Mouse (Mus musculus): ENCODE measurements around the gene Wbp1. TPM values are rescaled to one million over a fixed set of nuclear protein-coding genes. Genes with fewer than 3 reads are reported as not detected.

The Wbp1 gene
- polyA plus RNA-seq, 1 experiment: 93.1 TPM

GRCm38 (mm10) chr6:83132176-83132919, 11.0 kb upstream of the Wbp1 start:
- Histone ChIP-seq H3K27ac (ENCODE audit: insufficient read depth, low read length) (no peak overlapping the region), H3K4me3 (replicated peaks; ENCODE audit: insufficient read depth, low read depth, low read length) (no peak overlapping the region), H3K4me1 (ENCODE audit: control insufficient read depth, insufficient read depth, low read length) (no peaks in the 10 kb centered on the region), H3K27me3 (ENCODE audit: control insufficient read depth, insufficient read depth, low read length) (no peaks in the 10 kb centered on the region; the same call in 1 of the 2 replicates)
- DNase-seq: no peak
- TF ChIP-seq POLR2A (IDR thresholded peaks at IDR 0.05; ENCODE audit: borderline replicate concordance, insufficient read depth, low read length) (no peak), CTCF (IDR thresholded peaks at IDR 0.05; ENCODE audit: borderline replicate concordance, insufficient read depth, low read depth, low read length) (no peak)
- 86% methylated on average over 9 of the region's 9 CpGs for WGBS

GRCm38 (mm10) chr6:83131469-83132034, 10.2 kb upstream of the Wbp1 start:
- H3K4me1 ChIP-seq (ENCODE audit: control insufficient read depth, insufficient read depth, low read length): no peaks in the 10 kb centered on the region
- no peak for DNase-seq
- TF ChIP-seq POLR2A (IDR thresholded peaks at IDR 0.05; ENCODE audit: borderline replicate concordance, insufficient read depth, low read length) (no peak), CTCF (IDR thresholded peaks at IDR 0.05; ENCODE audit: borderline replicate concordance, insufficient read depth, low read depth, low read length) (no peak)
- no peaks in the 10 kb centered on the region; the same call in 1 of the 2 replicates for H3K27me3 ChIP-seq (ENCODE audit: control insufficient read depth, insufficient read depth, low read length)
- H3K27ac ChIP-seq (ENCODE audit: insufficient read depth, low read length): no peak overlapping the region
- H3K4me3 ChIP-seq (replicated peaks; ENCODE audit: insufficient read depth, low read depth, low read length): no peak overlapping the region
- 39% methylated on average over 6 of the region's 6 CpGs for WGBS

GRCm38 (mm10) chr6:83127419-83127818, 6.1 kb upstream of the Wbp1 start:
- Histone ChIP-seq H3K27me3 (ENCODE audit: control insufficient read depth, insufficient read depth, low read length) (no peaks in the 10 kb centered on the region), H3K4me3 (replicated peaks; ENCODE audit: insufficient read depth, low read depth, low read length) (no peak overlapping the region), H3K4me1 (ENCODE audit: control insufficient read depth, insufficient read depth, low read length) (no peaks in the 10 kb centered on the region; the same call in 1 of the 2 replicates), H3K27ac (ENCODE audit: insufficient read depth, low read length) (no peak overlapping the region)
- WGBS: 93% methylated on average over 5 of the region's 5 CpGs
- DNase-seq: no peak
- TF ChIP-seq CTCF (IDR thresholded peaks at IDR 0.05; ENCODE audit: borderline replicate concordance, insufficient read depth, low read depth, low read length): no peak
- no peak for TF ChIP-seq POLR2A (IDR thresholded peaks at IDR 0.05; ENCODE audit: borderline replicate concordance, insufficient read depth, low read length)

- Histone ChIP-seq H3K27me3 (ENCODE audit: control insufficient read depth, insufficient read depth, low read length) (no peaks in the 10 kb centered on the region), H3K4me1 (ENCODE audit: control insufficient read depth, insufficient read depth, low read length) (no peaks in the 10 kb centered on the region; the same call in 1 of the 2 replicates), H3K4me3 (replicated peaks; ENCODE audit: insufficient read depth, low read depth, low read length) (peak within 1 kb of the TSS; percentile 95), H3K27ac (ENCODE audit: insufficient read depth, low read length) (no peak within 1 kb of the TSS)
- no peak for DNase-seq
- WGBS: 26% methylated on average over 5 of the region's 5 CpGs
- no peak for TF ChIP-seq POLR2A (IDR thresholded peaks at IDR 0.05; ENCODE audit: borderline replicate concordance, insufficient read depth, low read length)
- no peak for TF ChIP-seq CTCF (IDR thresholded peaks at IDR 0.05; ENCODE audit: borderline replicate concordance, insufficient read depth, low read depth, low read length)
Measured at GRCm38 (mm10) chr6:83125331-83125730, 4.0 kb upstream of the Wbp1 start, which contains the start of gene Ino80b. Ino80b (minus strand) TSS chr6:83125431.

- under 1% methylated on average over 30 of the region's 30 CpGs for WGBS
- DNase-seq: peak; percentile 88 to 90
- Histone ChIP-seq H3K27ac (ENCODE audit: insufficient read depth, low read length) (no peak overlapping the region), H3K27me3 (ENCODE audit: control insufficient read depth, insufficient read depth, low read length) (no peaks in the 10 kb centered on the region), H3K4me3 (replicated peaks; ENCODE audit: insufficient read depth, low read depth, low read length) (peak overlapping the region; percentile 95), H3K4me1 (ENCODE audit: control insufficient read depth, insufficient read depth, low read length) (peaks cover 4% of the 10 kb centered on the region)
- TF ChIP-seq CTCF (IDR thresholded peaks at IDR 0.05; ENCODE audit: borderline replicate concordance, insufficient read depth, low read depth, low read length): no peak
- peak; percentile 51; the same call in 1 of the 2 replicates for TF ChIP-seq POLR2A (IDR thresholded peaks at IDR 0.05; ENCODE audit: borderline replicate concordance, insufficient read depth, low read length)
Measured at GRCm38 (mm10) chr6:83124851-83125312, 3.5 kb upstream of the Wbp1 start.

GRCm38 (mm10) chr6:83122961-83123360, 1.6 kb upstream of the Wbp1 start:
- WGBS: 64% methylated on average over 5 of the region's 5 CpGs
- H3K4me3 ChIP-seq (replicated peaks; ENCODE audit: insufficient read depth, low read depth, low read length): no peak overlapping the region
- TF ChIP-seq CTCF (IDR thresholded peaks at IDR 0.05; ENCODE audit: borderline replicate concordance, insufficient read depth, low read depth, low read length) (no peak), POLR2A (IDR thresholded peaks at IDR 0.05; ENCODE audit: borderline replicate concordance, insufficient read depth, low read length) (no peak)
- H3K27me3 ChIP-seq (ENCODE audit: control insufficient read depth, insufficient read depth, low read length): no peaks in the 10 kb centered on the region
- H3K27ac ChIP-seq (ENCODE audit: insufficient read depth, low read length): no peak overlapping the region
- peaks cover 5% of the 10 kb centered on the region for H3K4me1 ChIP-seq (ENCODE audit: control insufficient read depth, insufficient read depth, low read length)
- no peak for DNase-seq

GRCm38 (mm10) chr6:83121863-83122710, 728 bp upstream of the Wbp1 start:
- Histone ChIP-seq H3K4me3 (replicated peaks; ENCODE audit: insufficient read depth, low read depth, low read length) (peak overlapping the region; percentile 63), H3K27me3 (ENCODE audit: control insufficient read depth, insufficient read depth, low read length) (no peaks in the 10 kb centered on the region), H3K4me1 (ENCODE audit: control insufficient read depth, insufficient read depth, low read length) (peaks cover 5% of the 10 kb centered on the region), H3K27ac (ENCODE audit: insufficient read depth, low read length) (peak overlapping the region; percentile 50)
- peak in 1 of 2 experiments; percentile 31 for DNase-seq
- no peak for TF ChIP-seq CTCF (IDR thresholded peaks at IDR 0.05; ENCODE audit: borderline replicate concordance, insufficient read depth, low read depth, low read length)
- no peak for TF ChIP-seq POLR2A (IDR thresholded peaks at IDR 0.05; ENCODE audit: borderline replicate concordance, insufficient read depth, low read length)
- under 1% methylated on average over 50 of the region's 52 CpGs for WGBS
